Mouse (Mus musculus) right cerebral cortex, postnatal 36 days (tissue): Measurements from ENCODE around the gene Ube2t.
A peak's percentile ranks its signal among the peaks of the same experiment; 100 is the strongest.

ENCODE experiments used
- DNase-seq, 2 experiments: peaks; one replicate each; pipeline ENCODE4 v3.0.0; 2022; ENCODE audit warnings: low spot score in 2 of 2, mixed read lengths in 1 of 2

The Ube2t gene

DNA sequence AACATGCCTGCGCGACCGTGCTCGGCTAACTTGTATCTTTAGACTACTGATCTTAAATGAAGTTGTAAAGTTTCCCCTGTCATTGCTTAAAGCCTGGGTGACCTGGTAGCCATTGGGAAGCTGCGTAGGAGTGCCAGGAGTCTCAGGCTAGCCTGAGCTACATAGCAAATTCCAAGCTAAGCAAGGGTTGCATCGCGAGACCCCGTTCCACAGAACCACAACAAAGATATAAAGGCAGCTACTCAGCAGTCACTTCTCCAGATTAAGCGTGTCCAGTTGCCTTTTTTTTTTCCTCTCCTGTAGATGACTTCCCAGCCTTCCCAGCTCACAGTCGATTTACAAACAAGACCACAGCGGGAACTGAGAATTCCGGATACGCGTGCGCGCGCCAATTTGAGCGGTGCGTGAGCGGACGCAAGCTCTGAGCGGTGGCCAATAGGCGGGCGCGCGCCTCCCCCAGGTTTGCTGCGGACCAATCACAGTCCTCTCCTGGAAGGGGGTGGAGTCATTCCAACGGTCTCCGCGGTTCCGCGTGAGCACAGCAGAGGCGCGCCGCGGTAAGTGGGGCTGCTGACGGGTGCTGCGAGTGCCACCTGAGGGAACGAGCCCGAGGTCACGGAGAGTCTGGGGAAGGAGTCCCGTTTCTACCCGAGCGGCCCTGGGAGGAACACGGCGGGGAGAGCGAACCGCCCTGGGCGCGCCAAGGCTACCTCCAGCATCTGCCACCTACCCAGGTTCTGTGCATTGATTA is at the start of gene Ube2t:
Ube2t (plus strand) TSS at position 513 of the 751 bp plus-strand sequence.
- DNase-seq: peak; percentile 92 to 94

DNA sequence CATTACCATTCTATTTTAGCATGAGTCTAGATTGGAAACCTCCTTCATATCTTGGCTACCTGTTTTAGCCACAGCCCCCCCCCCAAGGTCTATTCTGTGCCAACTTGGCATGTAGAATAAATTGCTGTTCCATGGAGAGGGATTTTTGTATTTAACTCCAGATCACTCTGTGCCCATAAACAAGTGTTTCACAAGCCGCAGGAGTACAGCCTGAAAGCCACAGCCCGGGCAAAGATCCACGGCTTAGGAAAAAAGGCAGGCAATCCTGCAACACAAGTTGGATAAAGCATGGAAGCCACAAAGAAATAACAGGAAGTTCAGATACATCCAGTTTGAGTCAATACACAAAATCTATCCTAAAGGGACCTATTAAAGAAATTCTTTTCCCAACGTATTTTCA is 48.8 kb upstream of the Ube2t start:
- no peak for DNase-seq

DNA sequence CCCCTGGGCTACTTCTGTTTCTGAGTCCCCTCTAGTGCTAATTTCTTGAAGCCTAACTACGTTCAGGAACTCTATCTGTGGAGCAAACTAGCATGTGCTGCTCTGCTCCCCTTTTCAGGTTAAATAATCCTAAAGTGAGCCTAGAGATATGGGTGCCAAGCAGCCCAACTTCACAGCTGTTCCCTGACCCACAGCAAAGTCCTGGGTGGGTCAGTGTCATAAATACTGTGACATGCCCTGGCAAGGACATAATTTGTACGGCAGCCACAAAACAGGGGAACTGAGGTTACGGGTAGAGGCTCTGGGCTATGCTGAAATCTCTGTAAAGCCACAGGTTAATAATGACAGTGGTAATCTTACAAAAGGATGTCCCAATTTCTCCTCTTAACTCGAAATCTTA is 46.9 kb upstream of the Ube2t start:
- DNase-seq: no peak

DNA sequence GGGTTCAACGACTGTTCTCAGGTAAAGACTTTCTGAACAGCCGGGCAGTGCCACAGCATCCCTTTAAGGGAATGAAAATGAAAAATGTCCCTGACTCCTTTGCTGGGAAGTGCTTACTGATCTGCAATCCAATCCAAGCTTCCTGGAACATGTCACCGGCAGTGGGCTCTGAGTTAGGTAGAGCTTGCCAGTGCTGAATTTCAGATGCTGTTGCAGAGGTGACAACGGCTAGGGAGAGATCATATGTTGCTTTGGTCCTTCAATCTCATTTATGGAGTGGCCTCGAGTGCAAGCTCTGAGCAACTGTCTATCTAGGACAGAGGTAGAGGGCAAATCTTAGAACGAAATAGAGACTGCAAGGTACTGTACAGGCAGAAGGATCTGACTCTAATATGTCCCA is 43.4 kb upstream of the Ube2t start:
- DNase-seq: no peak

DNA sequence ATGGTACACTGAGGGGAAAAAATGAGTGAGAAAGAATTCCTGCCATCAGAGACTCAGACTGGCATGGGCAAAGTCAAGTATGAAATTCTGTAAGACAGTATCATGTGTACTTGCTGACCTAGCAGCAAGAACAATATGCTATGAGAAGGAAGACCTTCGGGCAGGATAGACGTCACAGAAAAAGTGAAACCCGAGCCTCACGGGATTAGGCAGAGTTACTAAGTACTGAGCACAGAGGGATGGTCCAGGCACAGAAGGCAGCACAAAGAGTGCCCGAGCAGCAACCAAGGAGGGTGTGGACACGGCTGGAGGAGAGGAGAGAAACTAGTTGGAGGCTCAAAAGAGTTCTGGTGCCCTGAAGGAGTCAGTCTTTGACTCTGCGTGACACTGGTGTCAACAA is 29.9 kb upstream of the Ube2t start:
- no peak for DNase-seq

DNA sequence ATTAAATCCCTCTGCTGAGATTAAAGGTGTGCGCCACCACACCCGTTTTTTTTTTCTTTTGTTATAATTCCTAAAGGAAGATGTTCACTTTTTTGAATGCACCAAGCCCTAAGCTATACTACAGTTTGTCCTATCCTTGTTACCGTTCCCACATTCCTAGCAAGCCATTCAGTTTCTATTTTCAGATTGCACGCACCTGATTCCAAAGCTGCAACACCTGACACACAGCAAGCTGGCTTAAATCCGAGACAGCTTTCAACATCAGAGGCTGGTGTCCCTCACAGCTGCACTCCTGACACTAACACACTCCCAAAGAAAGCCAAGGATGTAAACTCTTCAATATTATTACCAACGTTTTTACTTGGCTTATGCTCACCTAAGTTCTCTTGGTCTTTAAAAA is 26.0 kb upstream of the Ube2t start:
- DNase-seq: no peak

DNA sequence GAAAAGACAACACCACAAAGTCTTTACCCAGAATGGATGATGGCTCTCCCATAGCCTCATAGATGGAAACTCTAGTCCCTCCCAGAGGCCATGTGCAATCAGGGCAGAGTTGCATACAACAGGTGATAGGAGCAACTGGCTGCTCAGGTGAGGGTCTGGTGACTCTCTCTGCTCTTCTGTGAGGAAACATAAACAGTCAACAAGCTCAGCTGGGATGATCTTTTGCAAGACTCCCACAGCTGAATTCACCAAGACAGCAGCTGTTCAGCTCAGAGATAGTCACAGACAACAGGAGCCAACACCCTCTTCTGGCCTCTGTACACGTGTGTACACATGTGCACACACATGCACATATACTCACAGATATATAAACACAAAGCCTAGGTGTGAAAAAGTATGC is 24.1 kb upstream of the Ube2t start:
- no peak for DNase-seq

DNA sequence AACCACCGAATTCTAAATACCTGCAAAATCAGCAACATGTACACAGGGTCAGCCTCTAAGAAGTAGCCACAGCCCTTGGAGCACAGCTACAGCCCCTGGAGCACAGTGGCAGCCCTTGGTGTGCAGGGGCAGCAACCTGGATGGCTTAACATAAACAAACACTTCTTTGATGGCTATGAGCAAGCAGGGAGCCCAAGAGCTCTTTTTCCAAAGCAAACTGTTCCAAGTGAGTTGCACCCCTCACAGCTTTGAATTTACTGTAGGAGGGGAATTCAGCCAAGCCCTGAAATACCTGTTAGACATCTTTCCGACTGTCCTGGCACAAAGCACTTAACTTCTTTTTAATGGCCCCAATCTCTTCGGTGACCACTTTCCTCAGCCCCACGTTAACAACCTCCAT is 21.5 kb upstream of the Ube2t start:
- DNase-seq: no peak

DNA sequence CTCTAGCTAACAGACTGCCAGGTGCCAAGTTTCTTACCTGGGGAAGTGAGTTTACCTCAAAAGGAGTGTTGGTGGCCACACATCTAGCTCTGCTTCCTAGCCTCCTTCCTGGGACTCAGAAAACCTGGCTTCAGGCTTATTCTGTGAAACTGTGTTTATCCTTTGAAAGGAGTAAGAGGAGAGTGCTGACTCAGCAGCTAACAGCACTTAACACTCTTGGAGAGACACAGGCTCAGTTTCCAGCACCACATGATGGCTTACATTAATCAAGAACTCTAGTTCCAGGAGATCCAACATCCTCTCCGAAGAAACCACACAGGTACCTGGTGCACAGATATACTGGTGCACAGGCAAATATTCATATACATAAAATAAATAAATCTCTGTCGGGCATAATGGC is 19.5 kb upstream of the Ube2t start:
- DNase-seq: no peak

DNA sequence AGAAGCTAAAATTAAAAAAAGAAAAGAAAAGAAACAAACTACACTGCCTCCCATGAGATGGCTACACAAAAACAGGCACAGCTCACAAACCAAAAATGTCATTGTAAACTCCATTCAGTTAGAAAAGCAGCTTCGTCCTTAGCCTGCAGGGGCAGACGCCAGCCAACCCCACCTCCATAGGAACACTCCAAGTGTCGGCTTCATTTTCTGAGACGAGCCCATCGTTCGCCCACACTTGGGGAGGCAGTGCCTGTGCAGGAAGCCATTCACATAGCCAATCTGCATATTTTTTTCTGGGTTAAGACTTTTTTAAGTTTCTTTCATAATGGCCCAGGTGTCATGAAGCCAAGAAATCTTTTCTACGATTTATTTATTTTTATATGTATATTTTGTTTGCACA is 14.8 kb upstream of the Ube2t start:
- DNase-seq: peak in 1 of 2 experiments; percentile 13

DNA sequence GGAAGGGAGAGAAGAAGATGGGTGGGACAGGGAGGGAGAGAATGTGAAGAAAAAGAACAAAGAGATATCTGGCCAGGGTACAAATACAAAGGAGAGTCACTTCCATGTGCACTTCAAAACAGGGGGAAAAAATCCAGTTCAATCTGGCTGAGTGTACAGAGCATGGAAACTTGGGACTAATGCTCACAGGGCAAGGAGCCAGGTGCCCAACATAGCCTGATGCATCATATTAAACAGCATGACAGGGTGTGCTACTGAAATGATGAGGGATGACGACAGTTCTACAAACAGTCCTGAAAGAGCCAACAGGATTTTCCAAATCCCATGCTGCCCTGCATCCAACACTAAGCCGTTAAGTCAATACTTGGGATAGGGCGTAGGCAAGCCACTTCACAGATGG is 12.4 kb upstream of the Ube2t start:
- DNase-seq: no peak

DNA sequence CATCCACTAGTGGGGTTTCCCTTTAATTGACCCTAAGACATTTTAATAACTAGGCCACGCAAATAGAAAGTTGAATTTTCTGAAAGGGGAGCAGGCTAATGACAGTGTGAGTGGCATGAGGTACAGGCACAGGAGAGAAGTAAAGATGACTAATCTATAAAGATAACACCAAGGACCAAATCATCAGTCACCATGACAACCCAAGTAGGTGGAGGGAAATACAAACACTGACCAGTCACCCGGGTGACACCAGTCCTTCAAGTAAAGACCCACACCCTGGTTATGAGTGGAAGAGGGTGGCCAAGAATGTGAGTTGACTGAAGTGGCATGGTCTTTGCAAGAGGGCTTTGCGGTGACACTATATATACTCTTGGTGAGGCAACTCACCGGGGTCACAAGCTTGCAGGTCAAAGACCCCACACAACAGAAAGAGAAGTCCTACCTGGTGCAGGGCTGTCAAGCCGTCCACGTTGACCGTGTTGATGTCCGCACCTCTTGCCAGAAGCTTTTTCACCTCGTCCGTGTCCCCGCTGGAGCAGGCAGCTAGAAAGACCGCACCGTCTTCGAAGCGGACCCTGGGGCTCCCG is 7.2 kb upstream of the Ube2t start:
- DNase-seq: peak in 1 of 2 experiments; percentile 5

DNA sequence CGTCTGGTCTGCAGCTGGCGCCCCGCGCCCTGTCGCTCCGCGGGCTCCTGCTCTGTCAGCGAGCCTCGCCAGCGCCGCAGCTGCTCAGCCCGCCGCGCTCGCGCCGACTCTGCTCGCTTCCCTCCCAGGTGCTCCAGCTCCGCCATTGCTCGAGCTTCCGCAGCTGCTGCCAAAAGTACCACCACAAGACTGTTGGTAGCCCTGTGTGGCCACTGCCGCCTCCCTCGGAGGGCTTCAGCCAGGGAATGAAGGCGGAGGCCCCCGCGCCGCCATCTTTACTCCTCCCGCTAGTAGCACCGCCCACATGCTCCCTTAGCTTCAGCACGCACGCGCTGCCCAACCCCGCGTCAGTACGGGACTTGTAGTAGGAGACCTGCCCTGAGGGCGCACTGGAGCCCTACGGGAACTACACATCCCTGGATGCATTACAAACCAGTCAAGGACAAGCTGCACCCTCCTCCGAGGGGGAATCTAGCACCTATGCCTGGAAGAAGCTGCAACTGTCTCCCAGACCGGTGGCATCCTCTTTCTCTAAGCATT is 6.7 kb upstream of the Ube2t start, which contains the start of gene Ppp1r12b:
Ppp1r12b (minus strand) TSS at position 306 of the 540 bp plus-strand sequence.
- DNase-seq: peak; percentile 98 to 99

DNA sequence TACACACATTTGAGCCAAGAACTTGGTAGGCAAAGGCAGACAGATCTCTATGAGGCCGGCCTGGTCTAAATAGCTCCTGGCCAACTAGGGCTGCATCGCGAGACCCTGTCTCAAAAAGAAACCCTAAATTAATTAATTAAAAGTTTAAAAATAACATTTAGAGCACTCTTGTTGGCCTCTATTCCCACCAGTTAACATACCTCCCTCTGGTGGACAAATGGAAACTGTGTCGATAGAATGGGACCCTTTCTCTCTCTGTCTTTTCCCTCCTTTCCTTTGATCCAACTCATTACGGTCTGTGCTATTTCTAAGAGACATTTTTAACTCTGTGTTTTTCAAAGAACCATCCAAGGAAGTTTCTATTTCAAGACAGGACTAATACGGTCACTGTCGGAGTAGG is 1.7 kb upstream of the Ube2t start:
- no peak for DNase-seq

DNA sequence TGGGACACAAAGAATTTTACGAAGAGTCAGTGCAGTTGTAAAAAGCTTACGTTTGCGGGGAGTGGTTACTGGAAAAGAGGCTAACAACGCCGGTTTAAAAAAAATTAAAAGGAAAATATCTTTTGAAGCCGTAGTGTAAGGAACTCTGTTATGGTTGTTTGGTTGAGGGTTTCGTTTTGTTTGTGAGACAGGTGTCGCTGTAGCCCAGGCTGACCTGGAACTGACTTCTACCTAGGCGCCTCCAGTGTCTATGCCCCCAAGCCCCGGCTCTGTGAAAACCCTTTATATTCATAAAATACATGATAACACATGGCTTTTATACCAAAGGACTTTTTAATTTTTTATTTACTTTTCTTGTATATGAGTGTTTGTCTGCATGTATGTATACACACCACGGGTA is 456 bp downstream of the Ube2t start:
- DNase-seq: no peak

DNA sequence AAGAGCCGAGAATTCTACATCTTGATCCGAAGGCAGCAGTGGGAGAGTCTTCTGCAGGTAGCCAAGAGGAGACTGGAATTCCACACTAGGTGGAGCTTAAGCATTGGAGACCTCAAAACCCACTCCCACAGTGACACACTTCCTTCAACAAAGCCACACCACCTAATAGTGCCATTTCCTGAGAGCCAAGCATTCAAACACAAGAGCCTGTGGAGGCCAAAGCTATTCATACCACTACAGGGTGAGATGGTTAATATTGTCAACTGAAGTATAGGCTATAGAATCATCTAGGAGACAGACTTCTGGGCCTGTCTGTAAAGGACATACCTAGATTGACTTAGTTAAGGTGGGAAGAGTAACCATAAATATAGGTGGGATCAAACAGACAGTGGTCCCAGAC is 3.1 kb downstream of the Ube2t start:
- DNase-seq: no peak

DNA sequence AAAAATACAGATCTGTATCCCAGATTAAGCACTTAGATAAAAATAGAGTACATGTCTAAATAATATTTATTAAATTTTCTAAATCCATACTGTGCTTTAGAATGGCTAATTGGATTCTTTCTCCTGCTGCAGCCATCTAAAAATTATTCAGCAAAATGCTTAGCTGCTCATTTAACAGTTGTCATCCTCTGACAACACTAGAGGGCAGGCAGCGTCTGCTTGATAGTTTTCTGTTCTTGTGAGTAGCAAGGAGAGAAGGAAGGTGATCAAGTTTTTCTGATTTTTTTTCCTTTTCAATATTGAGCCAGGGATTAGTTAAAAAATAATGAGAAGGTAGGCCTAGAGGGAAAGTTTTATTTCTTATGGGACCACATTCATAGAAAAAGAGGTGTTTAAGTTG is 10.6 kb downstream of the Ube2t start:
- no peak for DNase-seq

DNA sequence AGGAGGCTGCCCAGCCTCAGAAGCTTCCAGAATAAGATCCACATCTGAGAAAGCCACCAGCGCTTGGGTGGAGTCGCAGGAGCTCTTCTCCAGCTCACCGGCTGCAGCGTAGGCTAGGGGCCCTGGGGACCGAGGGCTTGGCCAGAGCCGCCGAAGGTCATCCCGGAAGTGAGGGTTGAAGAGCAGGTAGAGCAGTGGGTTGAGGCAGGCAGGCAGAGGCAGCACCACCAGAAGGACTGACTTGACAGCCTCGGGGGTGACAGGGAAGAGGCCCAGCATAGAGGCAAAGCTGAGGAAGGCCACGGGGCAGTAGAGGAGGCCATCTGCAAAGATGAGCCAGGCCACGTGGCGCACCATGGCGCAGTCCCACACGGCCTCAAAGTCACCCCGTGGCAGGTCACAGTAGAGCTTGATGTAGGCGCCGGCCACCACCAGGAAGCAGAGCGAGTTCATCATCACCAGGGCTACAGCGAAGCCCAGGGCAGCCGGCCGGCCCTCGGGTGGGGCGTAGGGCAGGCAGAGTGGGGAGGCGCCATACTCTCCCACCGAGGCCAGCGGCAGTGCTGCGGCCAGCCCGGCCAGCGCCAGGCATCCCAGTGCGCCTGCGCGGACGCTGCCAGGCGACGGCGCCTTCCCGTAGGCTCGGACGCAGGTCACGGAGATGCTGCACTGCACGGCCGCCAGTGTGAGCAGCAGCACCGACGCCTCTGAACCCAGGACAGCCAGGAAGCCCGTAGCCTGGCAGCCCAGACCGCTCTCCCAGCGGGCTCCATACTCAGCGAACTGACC is 25.0 kb downstream of the Ube2t start:
- DNase-seq: peak; percentile 31 to 38

DNA sequence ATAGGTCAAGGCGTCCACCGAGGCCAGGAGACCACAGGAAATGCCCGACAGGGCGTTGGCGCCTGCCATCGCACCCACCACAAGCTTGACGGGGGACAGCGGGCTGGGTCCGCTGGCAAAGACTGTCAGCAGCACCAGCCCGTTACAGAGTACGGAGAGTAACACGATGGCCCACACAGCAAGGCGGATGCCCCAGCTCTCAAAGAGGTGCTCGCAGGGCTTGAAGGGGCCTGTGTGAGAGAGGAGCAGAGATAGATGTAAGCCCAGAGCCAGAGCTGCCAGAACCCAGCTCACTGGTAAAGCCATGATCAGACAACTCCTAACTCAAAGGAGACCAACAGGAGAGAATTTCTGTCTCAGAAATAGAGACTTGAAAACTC is 25.6 kb downstream of the Ube2t start:
- DNase-seq: no peak

DNA sequence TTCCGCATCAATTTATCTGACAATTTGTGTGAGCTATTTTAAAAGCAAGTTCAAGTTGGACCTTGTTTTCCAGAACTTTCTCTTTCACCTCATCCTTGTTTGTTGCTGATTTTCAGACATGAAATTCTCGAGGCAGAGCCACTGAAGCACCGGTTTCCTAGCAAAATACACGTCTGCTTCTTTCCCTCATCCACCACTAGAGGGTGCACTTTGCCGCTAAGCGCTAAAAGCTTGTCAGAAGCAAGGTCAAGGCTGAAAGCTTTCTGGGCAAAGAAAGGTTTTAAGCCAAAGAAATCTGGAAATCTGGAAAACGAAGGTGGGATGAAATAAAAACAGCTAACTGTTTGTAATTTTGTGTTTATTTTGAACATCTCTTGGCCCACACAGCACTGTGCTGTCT is 27.0 kb downstream of the Ube2t start:
- peak; percentile 63 to 67 for DNase-seq

DNA sequence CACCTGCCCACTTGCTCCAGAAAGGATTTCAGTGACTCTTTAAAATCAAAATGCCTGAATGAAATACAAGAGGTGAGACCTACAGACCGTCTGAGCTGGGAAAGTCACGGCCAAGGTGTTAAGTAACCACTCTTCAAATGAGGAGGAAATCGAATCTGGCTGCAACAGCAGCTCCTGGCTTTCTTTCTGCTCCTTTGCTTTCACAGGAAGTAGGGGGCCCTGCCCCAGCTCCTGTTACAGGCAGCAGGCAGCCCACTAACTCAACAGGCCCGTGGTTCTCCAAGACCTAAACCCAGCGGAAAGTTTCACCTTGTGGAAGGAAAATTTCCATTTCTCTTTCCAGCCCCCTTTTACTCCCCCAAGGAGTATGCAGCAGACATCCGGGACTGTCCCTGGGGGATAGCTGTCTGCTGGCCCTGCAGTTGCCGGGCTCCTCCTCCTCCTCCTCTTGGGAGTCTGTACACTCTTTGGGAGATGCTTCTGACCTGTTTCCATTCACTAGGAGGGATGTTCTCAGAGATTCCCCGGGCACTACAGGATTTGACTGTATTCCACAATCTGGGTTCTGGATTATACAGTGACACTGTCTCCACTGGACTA is 29.8 kb downstream of the Ube2t start:
- no peak for DNase-seq

DNA sequence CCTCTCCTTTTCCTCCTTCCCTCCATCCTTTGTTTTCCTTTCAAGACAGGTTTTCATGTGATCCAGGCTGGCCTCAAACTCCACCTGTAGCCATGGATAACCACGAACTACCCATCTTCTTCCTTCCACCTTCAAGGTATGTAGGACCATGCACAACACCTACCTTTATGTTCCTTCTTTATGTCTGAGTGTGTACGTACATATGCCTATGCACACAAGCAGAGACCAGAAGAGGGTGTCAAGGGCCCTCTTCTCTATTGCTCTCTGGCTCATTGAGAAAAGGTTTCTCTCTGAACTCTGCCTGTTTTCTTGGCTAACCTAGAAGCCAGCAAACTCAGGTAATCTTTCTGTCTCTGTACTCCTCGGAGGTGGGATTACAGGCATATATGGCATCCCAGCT is 32.4 kb downstream of the Ube2t start:
- no peak for DNase-seq
